Mouse (Mus musculus) central nervous system, embryonic 11.5 days (tissue): ENCODE results near the gene Bcas2. TPM values are rescaled to one million over a fixed set of nuclear protein-coding genes. Genes with fewer than 3 reads are reported as not detected.

Experiments
- polyA plus RNA-seq: library from polyadenylated mRNA; depleted of rRNA; stranded (reverse); fragments of >200 nt; gene quantifications from 2 replicates; pipeline ENCODE4 v1.2.3, GENCODE M21; 2012; rRNA removed

The Bcas2 gene
- polyA plus RNA-seq, result 179 and 182 TPM in 2 replicates

GRCm38 (mm10) chr3:103171505-103172267 lies at the start of gene Bcas2:
Bcas2 (plus strand) TSS chr3:103171655.

Other genes starting within 250 kb of the Bcas2 start
- gene Sycp1, start 235.6 kb upstream of the Bcas2 start, polyA plus RNA-seq, result 0.08 TPM in 1 of 2 replicates, not detected in the other
- gene Nr1h5, start 207.5 kb upstream of the Bcas2 start, polyA plus RNA-seq, result 2.4 and 2.5 TPM in 2 replicates
- gene Sike1, start 175.9 kb upstream of the Bcas2 start, polyA plus RNA-seq, result 44.9 and 57.5 TPM in 2 replicates
- 160 and 183 TPM in 2 replicates for gene Csde1, start 151.2 kb upstream of the Bcas2 start, polyA plus RNA-seq
- gene Nras, start 113.4 kb upstream of the Bcas2 start, polyA plus RNA-seq, result 113 and 140 TPM in 2 replicates
- 0.12 and 1.6 TPM in 2 replicates for gene Ampd1, start 97.6 kb upstream of the Bcas2 start, polyA plus RNA-seq
- 2.1 and 3.2 TPM in 2 replicates for gene Dennd2c, start 69.1 kb upstream of the Bcas2 start, polyA plus RNA-seq
- 18.1 and 30.2 TPM in 2 replicates for gene Trim33, start 107.6 kb downstream of the Bcas2 start, polyA plus RNA-seq